In the genomic region with DNA sequence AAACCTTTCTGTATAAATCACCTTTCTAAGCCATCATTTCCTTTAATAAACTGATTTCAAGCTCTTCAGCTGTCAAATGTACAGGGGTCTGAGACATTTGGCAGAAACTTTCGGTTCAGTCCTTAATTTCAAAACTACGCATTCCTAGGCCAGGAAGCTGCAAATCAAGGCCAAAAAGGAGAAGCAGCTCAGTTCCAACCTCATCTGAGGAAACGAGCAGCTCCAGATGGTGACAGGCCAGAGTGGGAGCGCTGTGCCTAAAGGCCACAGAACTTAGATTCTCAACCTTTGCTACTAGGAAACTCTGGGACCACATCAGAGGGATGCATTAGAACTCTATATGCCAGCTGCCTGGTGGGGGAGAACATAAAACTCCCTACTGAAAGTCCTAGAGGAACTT, we compare ENCODE assay signal across 15 mouse cellular contexts.
A peak's percentile ranks its signal among the peaks of the same experiment; 100 is the strongest.
DNase-seq lines count a peak whose midpoint lies in the region; ATAC-seq and TF ChIP-seq lines count a peak whose summit lies in the region.
"Had no signal": no experiment of that assay in that cellular context is flagged by ENCODE, and none has a peak within 500 bp of the region (broad histone marks: within the 10 kb centered on the region; RNA-seq: fewer than 3 reads in every experiment).

No protein-coding gene starts in this region.

- H3K27ac ChIP-seq in heart, adult 2 months = no peak overlapping the region
- no peak overlapping the region for H3K27ac ChIP-seq in heart, embryonic 11.5 days (ENCODE audit: low read depth, low read length)
- no peak overlapping the region for H3K27ac ChIP-seq in liver, adult 2 months (replicated peaks; ENCODE audit: insufficient read depth, low read depth, low read length)
- no peak overlapping the region for H3K27ac ChIP-seq in liver, embryonic 12.5 days
- H3K27ac ChIP-seq: forebrain, embryonic 10.5 days; hindbrain, embryonic 10.5 days; intestine, embryonic 15.5 days; liver, embryonic 13.5 days; neural tube, embryonic 12.5 days had no signal

- ATAC-seq in heart, embryonic 11.5 days (replicated peaks; ENCODE audit: insufficient number of reproducible peaks, low FRiP score, low TSS enrichment) = no peak
- no peak for ATAC-seq in liver, embryonic 12.5 days
- ATAC-seq in erythroblast, adult 5-6 weeks (replicated peaks; ENCODE audit: low FRiP score, poor library complexity, severe bottlenecking) = no peak
- ATAC-seq: intestine, embryonic 15.5 days had no signal

- H3K4me3 ChIP-seq in heart, adult 2 months = no peak overlapping the region
- no peak overlapping the region for H3K4me3 ChIP-seq in heart, embryonic 11.5 days (ENCODE audit: low read depth, low read length)
- H3K4me3 ChIP-seq in liver, adult 2 months (ENCODE audit: insufficient read depth, low read depth, low read length) = no peak overlapping the region
- no peak overlapping the region for H3K4me3 ChIP-seq in liver, embryonic 12.5 days
- H3K4me3 ChIP-seq: forebrain, embryonic 10.5 days; hindbrain, embryonic 10.5 days; intestine, embryonic 15.5 days; liver, embryonic 13.5 days; megakaryocyte, embryonic 14.5 days; neural tube, embryonic 12.5 days had no signal

- no peaks in the 10 kb centered on the region for H3K27me3 ChIP-seq in heart, adult 2 months (ENCODE audit: control insufficient read depth, insufficient read depth, low read length)
- no peaks in the 10 kb centered on the region for H3K27me3 ChIP-seq in heart, embryonic 11.5 days (ENCODE audit: control insufficient read depth, insufficient read depth, low read length)
- H3K27me3 ChIP-seq in liver, adult 2 months (ENCODE audit: control insufficient read depth, insufficient read depth, low read length) = no peaks in the 10 kb centered on the region
- no peaks in the 10 kb centered on the region for H3K27me3 ChIP-seq in liver, embryonic 12.5 days (replicated peaks)
- H3K27me3 ChIP-seq: intestine, embryonic 15.5 days; liver, embryonic 13.5 days; megakaryocyte, embryonic 14.5 days; neural tube, embryonic 12.5 days had no signal

- H3K79me2 ChIP-seq in heart, adult 2 months (replicated peaks; ENCODE audit: control insufficient read depth, insufficient read depth, low read length) = no peaks in the 10 kb centered on the region
- H3K79me2 ChIP-seq in liver, adult 2 months (ENCODE audit: control insufficient read depth, insufficient read depth, low read length) = no peaks in the 10 kb centered on the region

- TF ChIP-seq EP300 in heart, adult 2 months (IDR thresholded peaks at IDR 0.05; ENCODE audit: insufficient read depth, low read depth, low read length) = no peak

- no peaks in the 10 kb centered on the region for H3K9me3 ChIP-seq in heart, embryonic 11.5 days (replicated peaks; ENCODE audit: control insufficient read depth, low read length)
- no peaks in the 10 kb centered on the region for H3K9me3 ChIP-seq in liver, embryonic 12.5 days (replicated peaks)
- H3K9me3 ChIP-seq: forebrain, embryonic 10.5 days; hindbrain, embryonic 10.5 days; intestine, embryonic 15.5 days; liver, embryonic 13.5 days; megakaryocyte, embryonic 14.5 days; neural tube, embryonic 12.5 days had no signal

- TF ChIP-seq CTCF in heart, adult 2 months (IDR thresholded peaks at IDR 0.05) = no peak
- no peak for TF ChIP-seq CTCF in liver, adult 2 months (IDR thresholded peaks at IDR 0.05; ENCODE audit: low read depth, low read length)

- peak; percentile 14 to 22 for DNase-seq in heart, adult 2 months
- peak; percentile 7 for DNase-seq in liver, adult 2 months (ENCODE audit: extremely low read depth, low read depth, low spot score)
- DNase-seq in kidney, postnatal 4 days = peak; percentile 35 to 48
- peak; percentile 5 for DNase-seq in skeletal muscle tissue, adult 2 months (ENCODE audit: low read depth, low spot score)
- DNase-seq in left cerebral cortex, postnatal 25 days (ENCODE audit: low spot score in 2 of 2) = no peak
- DNase-seq: adrenal gland, adult 8-10 months; liver, embryonic 13.5 days had no signal

- H3K4me1 ChIP-seq in heart, adult 2 months (ENCODE audit: control insufficient read depth, insufficient read depth, low read length) = no peaks in the 10 kb centered on the region; the same call in 1 of the 2 replicates
- no peaks in the 10 kb centered on the region for H3K4me1 ChIP-seq in heart, embryonic 11.5 days (ENCODE audit: control insufficient read depth, insufficient read depth, low read length)
- H3K4me1 ChIP-seq in liver, adult 2 months (ENCODE audit: control insufficient read depth, insufficient read depth, low read length) = no peaks in the 10 kb centered on the region
- no peaks in the 10 kb centered on the region for H3K4me1 ChIP-seq in liver, embryonic 12.5 days
- H3K4me1 ChIP-seq: forebrain, embryonic 10.5 days; hindbrain, embryonic 10.5 days; intestine, embryonic 15.5 days; liver, embryonic 13.5 days; neural tube, embryonic 12.5 days had no signal

- H3K9ac ChIP-seq in heart, adult 2 months (ENCODE audit: low read depth, low read length) = no peak overlapping the region
- H3K9ac ChIP-seq in heart, embryonic 11.5 days (ENCODE audit: low read depth, low read length) = no peak overlapping the region
- no peak overlapping the region for H3K9ac ChIP-seq in liver, adult 2 months (ENCODE audit: low read depth, low read length)
- no peak overlapping the region for H3K9ac ChIP-seq in liver, embryonic 12.5 days
- H3K9ac ChIP-seq: intestine, embryonic 15.5 days; liver, embryonic 13.5 days; neural tube, embryonic 12.5 days had no signal

- no peak overlapping the region for H3K4me2 ChIP-seq in heart, embryonic 11.5 days
- H3K4me2 ChIP-seq in liver, embryonic 12.5 days = no peak overlapping the region
- H3K4me2 ChIP-seq: intestine, embryonic 15.5 days; liver, embryonic 13.5 days; neural tube, embryonic 12.5 days had no signal

- WGBS in heart, adult 2 months = 63% methylated on average over 4 of the region's 4 CpGs
- 74% methylated on average over 4 of the region's 4 CpGs for WGBS in heart, embryonic 11.5 days (ENCODE audit: insufficient replicate concordance)
- WGBS in liver, adult 2 months = 82% methylated on average over 4 of the region's 4 CpGs
- 50% methylated on average over 4 of the region's 4 CpGs for WGBS in liver, embryonic 12.5 days (ENCODE audit: insufficient replicate concordance)

- intact Hi-C loops in heart, adult 2 months (cut with DNase I) = no loop called here
- intact Hi-C loops in left cerebral cortex, postnatal 25 days (cut with DNase I) = no loop called here

- no peaks in the 10 kb centered on the region for H3K36me3 ChIP-seq in heart, adult 2 months (ENCODE audit: control insufficient read depth, insufficient read depth, low read length)
- no peaks in the 10 kb centered on the region for H3K36me3 ChIP-seq in heart, embryonic 11.5 days (ENCODE audit: control insufficient read depth, insufficient read depth, low read length)
- no peaks in the 10 kb centered on the region for H3K36me3 ChIP-seq in liver, adult 2 months (ENCODE audit: control insufficient read depth, insufficient read depth, low read length)
- no peaks in the 10 kb centered on the region for H3K36me3 ChIP-seq in liver, embryonic 12.5 days
- H3K36me3 ChIP-seq: forebrain, embryonic 10.5 days; hindbrain, embryonic 10.5 days; intestine, embryonic 15.5 days; liver, embryonic 13.5 days; neural tube, embryonic 12.5 days had no signal

- TF ChIP-seq POLR2A in heart, adult 2 months (IDR thresholded peaks at IDR 0.05; ENCODE audit: insufficient read depth, low read depth, low read length) = no peak
- no peak for TF ChIP-seq POLR2A in liver, adult 2 months (IDR thresholded peaks at IDR 0.05; ENCODE audit: extremely low read depth, insufficient read depth, low read length)

Comparison
In these comparisons a context has a peak if more than half of its experiments do, and no peak if none do; other contexts are left out.
1. DNase-seq: peak in heart, adult 2 months (2 of 2), liver, adult 2 months (single experiment), kidney, postnatal 4 days (2 of 2) and skeletal muscle tissue, adult 2 months (single experiment); none in left cerebral cortex, postnatal 25 days (0 of 2).